Mouse (Mus musculus) ovary, postnatal 14 days (tissue): Measurements from ENCODE around the gene Krtap2-4.

Experiments
- DNase-seq: peaks from one replicate; pipeline ENCODE4 v3.0.0; 2022; ENCODE audit warnings: low spot score

Gene Krtap2-4

DNA sequence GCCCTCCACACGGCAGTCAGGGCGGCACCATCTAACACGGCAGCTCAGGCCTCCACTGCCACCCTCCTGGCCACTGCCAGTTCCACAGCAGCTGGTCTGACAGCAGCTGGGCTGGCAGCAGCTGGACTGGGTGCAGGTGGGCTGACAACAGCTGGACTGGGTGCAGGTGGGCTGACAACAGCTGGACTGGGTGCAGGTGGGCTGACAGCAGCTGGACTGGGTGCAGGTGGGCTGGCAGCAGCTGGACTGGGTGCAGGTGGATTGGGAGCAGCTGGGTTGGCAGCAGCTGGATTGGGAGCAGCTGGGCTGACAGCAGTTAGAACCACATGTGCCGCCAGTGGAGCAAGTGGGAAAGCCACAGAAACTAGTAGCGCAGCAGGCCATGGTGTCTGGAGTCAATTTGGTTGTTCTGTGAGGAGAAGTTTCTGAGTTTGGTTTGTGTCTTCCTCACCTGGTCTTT is 31.4 kb downstream of the Krtap2-4 start, which contains the start of gene Krtap1-4:
TSS of gene Krtap1-4 (minus strand) at position 410 of the 460 bp plus-strand sequence.
- no peak for DNase-seq

GRCm38 (mm10) chr11:99581564-99581963 is 33.1 kb downstream of the Krtap2-4 start:
- no peak for DNase-seq

DNA sequence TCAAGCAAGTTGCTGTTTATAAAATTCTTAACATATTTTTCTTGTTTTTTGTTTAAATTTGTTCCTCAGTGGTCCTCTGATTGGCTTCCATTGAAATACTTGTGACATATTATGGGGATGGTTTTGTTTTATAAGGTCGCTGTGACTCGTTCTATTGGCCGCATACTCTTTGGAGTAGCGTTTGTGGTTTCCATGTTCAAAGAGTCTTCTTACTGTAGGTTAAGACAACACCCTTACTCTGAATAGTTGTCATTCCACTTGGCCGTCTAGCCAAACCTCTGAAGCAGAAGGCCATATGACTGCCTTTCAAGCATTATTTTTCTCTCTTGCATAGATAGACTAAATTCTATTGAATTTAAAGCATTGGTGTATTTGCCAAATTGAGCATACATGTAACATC is 33.6 kb downstream of the Krtap2-4 start:
- DNase-seq, result no peak

GRCm38 (mm10) chr11:99580636-99581035 is 34.0 kb downstream of the Krtap2-4 start, which contains the start of gene Krtap1-5:
Krtap1-5 (minus strand) TSS chr11:99581016.
- DNase-seq, result no peak

- peak; percentile 71 for DNase-seq
Measured at GRCm38 (mm10) chr11:99574106-99574505, 40.5 kb downstream of the Krtap2-4 start.

- no peak for DNase-seq
Measured at GRCm38 (mm10) chr11:99573164-99573563, 41.5 kb downstream of the Krtap2-4 start.

DNA sequence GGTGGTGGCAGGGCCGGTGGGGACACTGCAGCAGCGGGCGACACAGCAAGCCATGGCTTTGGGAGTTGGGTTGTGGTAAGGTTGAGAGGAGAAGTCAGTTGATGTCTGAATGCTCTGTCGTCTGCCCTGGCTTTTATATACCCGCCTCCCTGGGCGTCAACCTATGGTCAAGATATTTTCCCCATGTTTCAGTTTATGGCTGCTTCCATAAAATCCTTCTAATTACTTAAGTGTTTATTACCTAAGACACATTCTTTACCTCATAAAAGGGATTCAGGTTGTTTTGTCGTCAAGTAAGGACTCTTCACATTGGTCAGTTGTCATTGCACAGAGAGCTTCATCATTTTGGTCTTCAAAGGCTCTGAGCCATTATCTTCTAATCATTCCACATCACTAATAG is 48.1 kb downstream of the Krtap2-4 start, which contains the start of gene Krtap3-1:
TSS of gene Krtap3-1 (minus strand) at position 101 of the 400 bp plus-strand sequence.
- no peak for DNase-seq
